Comparison of ENCODE assay signal across 14 mouse cellular contexts in genomic region chr19:23823533-23823932, GRCm38 (mm10).
"Had no signal": no experiment of that assay in that cellular context is flagged by ENCODE, and none has a peak within 500 bp of the region (broad histone marks: within the 10 kb centered on the region; RNA-seq: fewer than 3 reads in every experiment).

No protein-coding gene starts in this region.

- H3K4me2 ChIP-seq: kidney, embryonic 15.5 days; liver, embryonic 13.5 days; lung, embryonic 14.5 days; midbrain, embryonic 12.5 days; stomach, embryonic 15.5 days had no signal

- H3K27me3 ChIP-seq: kidney, embryonic 15.5 days; liver, embryonic 13.5 days; midbrain, embryonic 12.5 days; stomach, embryonic 15.5 days had no signal

- DNase-seq: kidney, adult 8-10 months; kidney, postnatal 10 days; kidney, postnatal 36 days; layer of hippocampus, postnatal 36 days; liver, embryonic 13.5 days; lung, embryonic 14.5 days; thymus, postnatal 25 days had no signal

- ATAC-seq: lung, postnatal 0 days; midbrain, embryonic 16.5 days had no signal

- H3K9ac ChIP-seq: kidney, embryonic 15.5 days; liver, embryonic 13.5 days; lung, embryonic 14.5 days; midbrain, embryonic 12.5 days; stomach, embryonic 15.5 days had no signal

- H3K27ac ChIP-seq: kidney, embryonic 15.5 days; left cerebral cortex, adult 2 months; liver, embryonic 13.5 days; macrophage; midbrain, embryonic 12.5 days; stomach, embryonic 15.5 days had no signal

- H3K4me1 ChIP-seq: kidney, embryonic 15.5 days; liver, embryonic 13.5 days; stomach, embryonic 15.5 days had no signal

- H3K9me3 ChIP-seq: kidney, embryonic 15.5 days; liver, embryonic 13.5 days; midbrain, embryonic 12.5 days; stomach, embryonic 15.5 days had no signal

- H3K4me3 ChIP-seq: kidney, embryonic 15.5 days; left cerebral cortex, adult 2 months; liver, embryonic 13.5 days; midbrain, embryonic 12.5 days; stomach, embryonic 15.5 days had no signal

- H3K36me3 ChIP-seq: kidney, embryonic 15.5 days; liver, embryonic 13.5 days; midbrain, embryonic 12.5 days; stomach, embryonic 15.5 days had no signal
